In genomic region chr11:98788550-98789218, GRCm38 (mm10) we compare ENCODE assay signal across 8 mouse cellular contexts. TPM values are rescaled to one million over a fixed set of nuclear protein-coding genes. Genes with fewer than 3 reads are reported as not detected.
DNase-seq lines count a peak whose midpoint lies in the region; ATAC-seq lines count a peak whose summit lies in the region.

No protein-coding gene starts in this region.

- peaks cover 54% of the 10 kb centered on the region for H3K4me1 ChIP-seq in hindbrain, embryonic 15.5 days (replicated peaks)

- no peak overlapping the region for H3K9ac ChIP-seq in hindbrain, embryonic 15.5 days

- peak overlapping the region; percentile 44 for H3K4me3 ChIP-seq in hindbrain, embryonic 15.5 days

- H3K27me3 ChIP-seq in hindbrain, embryonic 15.5 days = no peaks in the 10 kb centered on the region

- peak; percentile 81 for ATAC-seq in hindbrain, embryonic 15.5 days (ENCODE audit: low FRiP score, low read depth)
- peak; percentile 88 for ATAC-seq in megakaryocyte progenitor cell, adult 5-6 weeks (replicated peaks; ENCODE audit: poor library complexity)

- H3K9me3 ChIP-seq in hindbrain, embryonic 15.5 days = no peaks in the 10 kb centered on the region

- WGBS in hindbrain, embryonic 15.5 days = 12% methylated on average over 18 of the region's 18 CpGs

- H3K27ac ChIP-seq in hindbrain, embryonic 15.5 days (replicated peaks) = peak overlapping the region; percentile 60

- peak overlapping the region; percentile 92 for H3K4me2 ChIP-seq in hindbrain, embryonic 15.5 days

- H3K36me3 ChIP-seq in hindbrain, embryonic 15.5 days = no peaks in the 10 kb centered on the region

- peak; percentile 89 for DNase-seq in adipocyte (ENCODE audit: low spot score)
- peak; percentile 86 for DNase-seq in cerebellum, postnatal 36 days
- peak; percentile 84 to 88 for DNase-seq in frontal cortex, postnatal 36 days (ENCODE audit: low spot score in 2 of 2)
- DNase-seq in left cerebral cortex, adult 8-10 months (ENCODE audit: low spot score in 2 of 2) = peak; percentile 68 to 83
- DNase-seq in right cerebral cortex, postnatal 25 days = peak; percentile 84
- DNase-seq in urinary bladder, postnatal 4 days (ENCODE audit: low spot score in 2 of 2) = peak; percentile 84 to 86

RNA-seq across cellular contexts. Expression of gene Msl1, which starts 6.6 kb away (rescaled TPM):
- polyA plus RNA-seq in hindbrain, embryonic 15.5 days (2015; fragmentation: Nextera tagmentation; extraction: Ambion mirVana) = 31.7 and 33.1 TPM in 2 replicates
- total RNA-seq in left cerebral cortex, adult 8-10 months (2022) = 100 to 1,000 TPM; 167 to 198 (median 186) TPM
- total RNA-seq in megakaryocyte progenitor cell, adult 5-6 weeks (2015) = 60.8 and 62.0 TPM in 2 replicates
- total RNA-seq in megakaryocyte progenitor cell, adult 5-6 weeks (2017) = 76.3 and 99.9 TPM in 2 replicates

RNA-seq across cellular contexts. Expression of gene Nr1d1, which starts 13.6 kb away (rescaled TPM):
- 3.9 and 4.3 TPM in 2 replicates for polyA plus RNA-seq in hindbrain, embryonic 15.5 days (2015; fragmentation: Nextera tagmentation; extraction: Ambion mirVana)
- total RNA-seq in left cerebral cortex, adult 8-10 months (2022) = 100 to 1,000 TPM; 137 to 177 (median 145) TPM
- 3.3 and 3.5 TPM in 2 replicates for total RNA-seq in megakaryocyte progenitor cell, adult 5-6 weeks (2015)
- total RNA-seq in megakaryocyte progenitor cell, adult 5-6 weeks (2017) = 0.47 and 0.87 TPM in 2 replicates

RNA-seq across cellular contexts. Expression of gene Casc3, which starts 16.0 kb away (rescaled TPM):
- polyA plus RNA-seq in hindbrain, embryonic 15.5 days (2015; fragmentation: Nextera tagmentation; extraction: Ambion mirVana) = 49.4 and 54.2 TPM in 2 replicates
- 10 to 100 TPM; 53.6 to 57.8 (median 54.1) TPM for total RNA-seq in left cerebral cortex, adult 8-10 months (2022)
- total RNA-seq in megakaryocyte progenitor cell, adult 5-6 weeks (2015) = 38.3 and 39.0 TPM in 2 replicates
- total RNA-seq in megakaryocyte progenitor cell, adult 5-6 weeks (2017) = 18.3 and 31.7 TPM in 2 replicates

RNA-seq across cellular contexts. Expression of gene Rapgefl1, which starts 47.9 kb away (rescaled TPM):
- 10.5 and 13.1 TPM in 2 replicates for polyA plus RNA-seq in hindbrain, embryonic 15.5 days (2015; fragmentation: Nextera tagmentation; extraction: Ambion mirVana)
- total RNA-seq in left cerebral cortex, adult 8-10 months (2022) = 100 to 1,000 TPM; 130 to 140 (median 139) TPM
- total RNA-seq in megakaryocyte progenitor cell, adult 5-6 weeks (2015) = 0.24 and 1.8 TPM in 2 replicates
- not detected in 2 replicates for total RNA-seq in megakaryocyte progenitor cell, adult 5-6 weeks (2017)

RNA-seq across cellular contexts. Expression of gene Thra, which starts 48.2 kb away (rescaled TPM):
- 136 and 138 TPM in 2 replicates for polyA plus RNA-seq in hindbrain, embryonic 15.5 days (2015; fragmentation: Nextera tagmentation; extraction: Ambion mirVana)
- 100 to 1,000 TPM; 713 to 794 (median 760) TPM for total RNA-seq in left cerebral cortex, adult 8-10 months (2022)
- 34.2 and 34.6 TPM in 2 replicates for total RNA-seq in megakaryocyte progenitor cell, adult 5-6 weeks (2015)
- 21.8 and 25.3 TPM in 2 replicates for total RNA-seq in megakaryocyte progenitor cell, adult 5-6 weeks (2017)

Comparison
In these comparisons a context has a peak if more than half of its experiments do, and no peak if none do; other contexts are left out.
1. Peak in every context shown above with its lines: DNase-seq, ATAC-seq, H3K4me3 ChIP-seq and H3K27ac ChIP-seq.
2. RNA of gene Nr1d1, which starts 13.6 kb away (total RNA-seq): 137 to 177 TPM in left cerebral cortex, adult 8-10 months; 0.47 to 3.5 TPM in megakaryocyte progenitor cell, adult 5-6 weeks; every median in the first group is over 10 times any median in the second.